Mouse (Mus musculus): Measurements from ENCODE around the gene Rhobtb1. TPM values are rescaled to one million over a fixed set of nuclear protein-coding genes. Genes with fewer than 3 reads are reported as not detected.

The Rhobtb1 gene
- polyA plus RNA-seq, 1 experiment = 10.8 TPM

GRCm38 (mm10) chr10:69328029-69328655, 176.9 kb downstream of the Rhobtb1 start:
- no peaks in the 10 kb centered on the region for H3K27me3 ChIP-seq (ENCODE audit: control insufficient read depth, insufficient read depth, low read length)
- WGBS = 96% methylated on average over 12 of the region's 12 CpGs
- H3K36me3 ChIP-seq (ENCODE audit: control insufficient read depth, insufficient read depth, low read length) = no peaks in the 10 kb centered on the region
- H3K4me3 ChIP-seq (ENCODE audit: extremely low read depth, insufficient read depth, insufficient read length) = no peak overlapping the region
- no peak overlapping the region for H3K27ac ChIP-seq (ENCODE audit: insufficient read depth, low read length)
- no peaks in the 10 kb centered on the region for H3K4me1 ChIP-seq (ENCODE audit: control insufficient read depth, insufficient read depth, insufficient read length)
- DNase-seq (ENCODE audit: low read depth in 1 of 2, low spot score in 2 of 2) = no peak
- TF ChIP-seq CTCF (IDR thresholded peaks at IDR 0.05; ENCODE audit: extremely low read depth, insufficient read depth, insufficient read length, insufficient replicate concordance) (no peak), POLR2A (IDR thresholded peaks at IDR 0.05; ENCODE audit: low read depth, low read length) (no peak)

- 65% methylated on average over 4 of the region's 4 CpGs for WGBS
These were observed 177.4 kb downstream of the Rhobtb1 start for GRCm38 (mm10) chr10:69328656-69329046.

GRCm38 (mm10) chr10:69331231-69331630, 180.0 kb downstream of the Rhobtb1 start:
- Histone ChIP-seq H3K4me1 (ENCODE audit: control insufficient read depth, insufficient read depth, insufficient read length) (no peaks in the 10 kb centered on the region), H3K36me3 (ENCODE audit: control insufficient read depth, insufficient read depth, low read length) (0 out of 2 replicates have a peak, but pooled peaks cover 1% of the 10 kb centered on the region), H3K27me3 (ENCODE audit: control insufficient read depth, insufficient read depth, low read length) (no peaks in the 10 kb centered on the region), H3K4me3 (ENCODE audit: extremely low read depth, insufficient read depth, insufficient read length) (no peak overlapping the region), H3K27ac (ENCODE audit: insufficient read depth, low read length) (no peak overlapping the region)
- TF ChIP-seq POLR2A (IDR thresholded peaks at IDR 0.05; ENCODE audit: low read depth, low read length) = no peak
- no peak for TF ChIP-seq CTCF (IDR thresholded peaks at IDR 0.05; ENCODE audit: extremely low read depth, insufficient read depth, insufficient read length, insufficient replicate concordance)
- no peak for DNase-seq (ENCODE audit: low read depth in 1 of 2, low spot score in 2 of 2)
- WGBS = 84% methylated on average over 6 of the region's 6 CpGs

More at GRCm38 (mm10) chr10:69328656-69329046, 177.4 kb downstream of the Rhobtb1 start:
- no peak for DNase-seq (ENCODE audit: low read depth in 1 of 2, low spot score in 2 of 2)
- H3K27me3 ChIP-seq (ENCODE audit: control insufficient read depth, insufficient read depth, low read length) = no peaks in the 10 kb centered on the region
- H3K27ac ChIP-seq (ENCODE audit: insufficient read depth, low read length) = no peak overlapping the region
- TF ChIP-seq CTCF (IDR thresholded peaks at IDR 0.05; ENCODE audit: extremely low read depth, insufficient read depth, insufficient read length, insufficient replicate concordance) (no peak), POLR2A (IDR thresholded peaks at IDR 0.05; ENCODE audit: low read depth, low read length) (no peak)
- H3K4me3 ChIP-seq (ENCODE audit: extremely low read depth, insufficient read depth, insufficient read length) = no peak overlapping the region
- H3K36me3 ChIP-seq (ENCODE audit: control insufficient read depth, insufficient read depth, low read length) = no peaks in the 10 kb centered on the region
- no peaks in the 10 kb centered on the region for H3K4me1 ChIP-seq (ENCODE audit: control insufficient read depth, insufficient read depth, insufficient read length)

- no peak for DNase-seq (ENCODE audit: low read depth in 1 of 2, low spot score in 2 of 2)
- H3K27ac ChIP-seq (ENCODE audit: insufficient read depth, low read length) = no peak overlapping the region
- 0 out of 2 replicates have a peak, but pooled peaks cover 1% of the 10 kb centered on the region for H3K36me3 ChIP-seq (ENCODE audit: control insufficient read depth, insufficient read depth, low read length)
- H3K27me3 ChIP-seq (ENCODE audit: control insufficient read depth, insufficient read depth, low read length) = no peaks in the 10 kb centered on the region
- H3K4me3 ChIP-seq (ENCODE audit: extremely low read depth, insufficient read depth, insufficient read length) = no peak overlapping the region
- no peak for TF ChIP-seq POLR2A (IDR thresholded peaks at IDR 0.05; ENCODE audit: low read depth, low read length)
- no peak for TF ChIP-seq CTCF (IDR thresholded peaks at IDR 0.05; ENCODE audit: extremely low read depth, insufficient read depth, insufficient read length, insufficient replicate concordance)
- 93% methylated on average over 11 of the region's 11 CpGs for WGBS
- no peaks in the 10 kb centered on the region for H3K4me1 ChIP-seq (ENCODE audit: control insufficient read depth, insufficient read depth, insufficient read length)
These were observed 182.0 kb downstream of the Rhobtb1 start for GRCm38 (mm10) chr10:69333212-69333611.

- Histone ChIP-seq H3K27me3 (ENCODE audit: control insufficient read depth, insufficient read depth, low read length) (no peaks in the 10 kb centered on the region), H3K36me3 (ENCODE audit: control insufficient read depth, insufficient read depth, low read length) (0 out of 2 replicates have a peak, but pooled peaks cover 3% of the 10 kb centered on the region), H3K4me3 (ENCODE audit: extremely low read depth, insufficient read depth, insufficient read length) (no peak overlapping the region), H3K27ac (ENCODE audit: insufficient read depth, low read length) (no peak overlapping the region), H3K4me1 (ENCODE audit: control insufficient read depth, insufficient read depth, insufficient read length) (no peaks in the 10 kb centered on the region)
- no peak for DNase-seq (ENCODE audit: low read depth in 1 of 2, low spot score in 2 of 2)
- 88% methylated on average over 16 of the region's 16 CpGs for WGBS
- TF ChIP-seq POLR2A (IDR thresholded peaks at IDR 0.05; ENCODE audit: low read depth, low read length) = no peak
- no peak for TF ChIP-seq CTCF (IDR thresholded peaks at IDR 0.05; ENCODE audit: extremely low read depth, insufficient read depth, insufficient read length, insufficient replicate concordance)
These were observed 183.3 kb downstream of the Rhobtb1 start for GRCm38 (mm10) chr10:69334271-69335194.

- H3K4me3 ChIP-seq (ENCODE audit: extremely low read depth, insufficient read depth, insufficient read length) = no peak overlapping the region
- no peaks in the 10 kb centered on the region for H3K4me1 ChIP-seq (ENCODE audit: control insufficient read depth, insufficient read depth, insufficient read length)
- 0 out of 2 replicates have a peak, but pooled peaks cover 3% of the 10 kb centered on the region for H3K36me3 ChIP-seq (ENCODE audit: control insufficient read depth, insufficient read depth, low read length)
- no peak overlapping the region for H3K27ac ChIP-seq (ENCODE audit: insufficient read depth, low read length)
- TF ChIP-seq CTCF (IDR thresholded peaks at IDR 0.05; ENCODE audit: extremely low read depth, insufficient read depth, insufficient read length, insufficient replicate concordance) (no peak), POLR2A (IDR thresholded peaks at IDR 0.05; ENCODE audit: low read depth, low read length) (no peak)
- no peak for DNase-seq (ENCODE audit: low read depth in 1 of 2, low spot score in 2 of 2)
- H3K27me3 ChIP-seq (ENCODE audit: control insufficient read depth, insufficient read depth, low read length) = no peaks in the 10 kb centered on the region
- WGBS = 88% methylated on average over 7 of the region's 7 CpGs
These were observed 183.9 kb downstream of the Rhobtb1 start for GRCm38 (mm10) chr10:69335195-69335536.
